Mouse (Mus musculus): Measurements from ENCODE around the gene Klhl31. TPM values are rescaled to one million over a fixed set of nuclear protein-coding genes. Genes with fewer than 3 reads are reported as not detected.

The Klhl31 gene
- polyA plus RNA-seq, 1 experiment from 2014 or later: 0.05 TPM

- no peaks in the 10 kb centered on the region for H3K36me3 ChIP-seq (ENCODE audit: control insufficient read depth, insufficient read depth, low read length)
- no peak overlapping the region for H3K4me3 ChIP-seq (ENCODE audit: low read depth, low read length)
- DNase-seq (ENCODE audit: low spot score): peak; percentile 31
- no peaks in the 10 kb centered on the region for H3K9me3 ChIP-seq (replicated peaks; ENCODE audit: control insufficient read depth, low read length)
- peak; percentile 46; the same call in 1 of the 2 replicates for ATAC-seq
- H3K4me2 ChIP-seq (ENCODE audit: low read length): no peak overlapping the region
- peak overlapping the region; percentile 41; the same call in 1 of the 2 replicates for H3K27ac ChIP-seq (ENCODE audit: low read depth, low read length)
- WGBS: 69% methylated on average over 10 of the region's 10 CpGs
- no peaks in the 10 kb centered on the region for H3K27me3 ChIP-seq (replicated peaks; ENCODE audit: control insufficient read depth, insufficient read depth, low read length)
- H3K9ac ChIP-seq (ENCODE audit: low read length): no peak overlapping the region
- 0 out of 2 replicates have a peak, but pooled peaks cover 7% of the 10 kb centered on the region for H3K4me1 ChIP-seq (ENCODE audit: control insufficient read depth, insufficient read depth, low read length)
Observed at GRCm38 (mm10) chr9:77602302-77603266, 33.7 kb upstream of the Klhl31 start.

GRCm38 (mm10) chr9:77603965-77604509, 32.3 kb upstream of the Klhl31 start:
- ATAC-seq (no peak), DNase-seq (ENCODE audit: low spot score) (no peak)
- Histone ChIP-seq H3K9me3 (replicated peaks; ENCODE audit: control insufficient read depth, low read length) (no peaks in the 10 kb centered on the region), H3K4me1 (ENCODE audit: control insufficient read depth, insufficient read depth, low read length) (0 out of 2 replicates have a peak, but pooled peaks cover 7% of the 10 kb centered on the region), H3K4me3 (ENCODE audit: low read depth, low read length) (no peak overlapping the region), H3K36me3 (ENCODE audit: control insufficient read depth, insufficient read depth, low read length) (no peaks in the 10 kb centered on the region), H3K27me3 (replicated peaks; ENCODE audit: control insufficient read depth, insufficient read depth, low read length) (no peaks in the 10 kb centered on the region), H3K27ac (ENCODE audit: low read depth, low read length) (no peak overlapping the region), H3K4me2 (ENCODE audit: low read length) (no peak overlapping the region), H3K9ac (ENCODE audit: low read length) (no peak overlapping the region)
- WGBS: 90% methylated on average over 1 of the region's 1 CpGs

GRCm38 (mm10) chr9:77607295-77607694, 29.0 kb upstream of the Klhl31 start:
- Histone ChIP-seq H3K9ac (ENCODE audit: low read length) (no peak overlapping the region), H3K4me2 (ENCODE audit: low read length) (no peak overlapping the region)

GRCm38 (mm10) chr9:77607840-77608239, 28.5 kb upstream of the Klhl31 start:
- peak; percentile 72; the same call in 1 of the 2 replicates for ATAC-seq
- Histone ChIP-seq H3K4me2 (ENCODE audit: low read length) (no peak overlapping the region), H3K27me3 (replicated peaks; ENCODE audit: control insufficient read depth, insufficient read depth, low read length) (no peaks in the 10 kb centered on the region)

More at GRCm38 (mm10) chr9:77607295-77607694, 29.0 kb upstream of the Klhl31 start:
- no peak for ATAC-seq
- H3K4me3 ChIP-seq (ENCODE audit: low read depth, low read length): no peak overlapping the region
- H3K36me3 ChIP-seq (ENCODE audit: control insufficient read depth, insufficient read depth, low read length): no peaks in the 10 kb centered on the region
- no peak for DNase-seq (ENCODE audit: low spot score)
- WGBS: 74% methylated on average over 6 of the region's 6 CpGs
- H3K4me1 ChIP-seq (ENCODE audit: control insufficient read depth, insufficient read depth, low read length): 0 out of 2 replicates have a peak, but pooled peaks cover 7% of the 10 kb centered on the region
- H3K27me3 ChIP-seq (replicated peaks; ENCODE audit: control insufficient read depth, insufficient read depth, low read length): no peaks in the 10 kb centered on the region
- H3K9me3 ChIP-seq (replicated peaks; ENCODE audit: control insufficient read depth, low read length): no peaks in the 10 kb centered on the region
- H3K27ac ChIP-seq (ENCODE audit: low read depth, low read length): no peak overlapping the region

GRCm38 (mm10) chr9:77610811-77611210, 25.5 kb upstream of the Klhl31 start:
- Histone ChIP-seq H3K4me1 (ENCODE audit: control insufficient read depth, insufficient read depth, low read length) (no peaks in the 10 kb centered on the region), H3K4me3 (ENCODE audit: low read depth, low read length) (no peak overlapping the region), H3K9ac (ENCODE audit: low read length) (no peak overlapping the region), H3K9me3 (replicated peaks; ENCODE audit: control insufficient read depth, low read length) (no peaks in the 10 kb centered on the region), H3K27ac (ENCODE audit: low read depth, low read length) (no peak overlapping the region), H3K27me3 (replicated peaks; ENCODE audit: control insufficient read depth, insufficient read depth, low read length) (no peaks in the 10 kb centered on the region), H3K4me2 (ENCODE audit: low read length) (no peak overlapping the region), H3K36me3 (ENCODE audit: control insufficient read depth, insufficient read depth, low read length) (no peaks in the 10 kb centered on the region)
- ATAC-seq: no peak
- DNase-seq (ENCODE audit: low spot score): peak; percentile 31

More at GRCm38 (mm10) chr9:77607840-77608239, 28.5 kb upstream of the Klhl31 start:
- H3K9me3 ChIP-seq (replicated peaks; ENCODE audit: control insufficient read depth, low read length): no peaks in the 10 kb centered on the region
- no peak overlapping the region for H3K9ac ChIP-seq (ENCODE audit: low read length)
- peak; percentile 76 for DNase-seq (ENCODE audit: low spot score)
- H3K4me3 ChIP-seq (ENCODE audit: low read depth, low read length): no peak overlapping the region
- 17% methylated on average over 5 of the region's 7 CpGs for WGBS
- H3K4me1 ChIP-seq (ENCODE audit: control insufficient read depth, insufficient read depth, low read length): 0 out of 2 replicates have a peak, but pooled peaks cover 3% of the 10 kb centered on the region
- H3K36me3 ChIP-seq (ENCODE audit: control insufficient read depth, insufficient read depth, low read length): no peaks in the 10 kb centered on the region
- H3K27ac ChIP-seq (ENCODE audit: low read depth, low read length): no peak overlapping the region

- 67% methylated on average over 4 of the region's 4 CpGs for WGBS
- H3K4me2 ChIP-seq (ENCODE audit: low read length): no peak overlapping the region
Observed at GRCm38 (mm10) chr9:77612349-77612748, 24.0 kb upstream of the Klhl31 start.

GRCm38 (mm10) chr9:77615868-77616267, 20.4 kb upstream of the Klhl31 start:
- Histone ChIP-seq H3K27me3 (replicated peaks; ENCODE audit: control insufficient read depth, insufficient read depth, low read length) (no peaks in the 10 kb centered on the region), H3K27ac (ENCODE audit: low read depth, low read length) (no peak overlapping the region), H3K4me1 (ENCODE audit: control insufficient read depth, insufficient read depth, low read length) (no peaks in the 10 kb centered on the region), H3K36me3 (ENCODE audit: control insufficient read depth, insufficient read depth, low read length) (no peaks in the 10 kb centered on the region), H3K4me3 (ENCODE audit: low read depth, low read length) (no peak overlapping the region), H3K4me2 (ENCODE audit: low read length) (no peak overlapping the region), H3K9me3 (replicated peaks; ENCODE audit: control insufficient read depth, low read length) (no peaks in the 10 kb centered on the region), H3K9ac (ENCODE audit: low read length) (no peak overlapping the region)
- no peak for ATAC-seq
- 74% methylated on average over 4 of the region's 4 CpGs for WGBS
- DNase-seq (ENCODE audit: low spot score): no peak

More at GRCm38 (mm10) chr9:77612349-77612748, 24.0 kb upstream of the Klhl31 start:
- H3K27me3 ChIP-seq (replicated peaks; ENCODE audit: control insufficient read depth, insufficient read depth, low read length): no peaks in the 10 kb centered on the region
- no peaks in the 10 kb centered on the region for H3K36me3 ChIP-seq (ENCODE audit: control insufficient read depth, insufficient read depth, low read length)
- H3K9ac ChIP-seq (ENCODE audit: low read length): no peak overlapping the region
- DNase-seq (ENCODE audit: low spot score) (no peak), ATAC-seq (no peak)
- no peak overlapping the region for H3K4me3 ChIP-seq (ENCODE audit: low read depth, low read length)
- H3K27ac ChIP-seq (ENCODE audit: low read depth, low read length): no peak overlapping the region
- no peaks in the 10 kb centered on the region for H3K4me1 ChIP-seq (ENCODE audit: control insufficient read depth, insufficient read depth, low read length)
- no peaks in the 10 kb centered on the region for H3K9me3 ChIP-seq (replicated peaks; ENCODE audit: control insufficient read depth, low read length)

GRCm38 (mm10) chr9:77616796-77617195, 19.5 kb upstream of the Klhl31 start:
- H3K27ac ChIP-seq (ENCODE audit: low read depth, low read length): no peak overlapping the region
- WGBS: 60% methylated on average over 4 of the region's 4 CpGs
- no peak overlapping the region for H3K9ac ChIP-seq (ENCODE audit: low read length)
- H3K4me1 ChIP-seq (ENCODE audit: control insufficient read depth, insufficient read depth, low read length): no peaks in the 10 kb centered on the region; the same call in 1 of the 2 replicates
- H3K4me3 ChIP-seq (ENCODE audit: low read depth, low read length): no peak overlapping the region
- H3K9me3 ChIP-seq (replicated peaks; ENCODE audit: control insufficient read depth, low read length): no peaks in the 10 kb centered on the region
- no peaks in the 10 kb centered on the region for H3K36me3 ChIP-seq (ENCODE audit: control insufficient read depth, insufficient read depth, low read length)
- no peak for DNase-seq (ENCODE audit: low spot score)
- ATAC-seq: no peak
- H3K4me2 ChIP-seq (ENCODE audit: low read length): no peak overlapping the region
- H3K27me3 ChIP-seq (replicated peaks; ENCODE audit: control insufficient read depth, insufficient read depth, low read length): no peaks in the 10 kb centered on the region

All from forebrain, embryonic 14.5 days (tissue).